Mouse (Mus musculus): Measurements from ENCODE around the gene 1700010B08Rik. TPM values are rescaled to one million over a fixed set of nuclear protein-coding genes. Genes with fewer than 3 reads are reported as not detected.

The 1700010B08Rik gene
- polyA plus RNA-seq, 1 experiment from 2014 or later: not detected

Small RNA genes lying within 50 kb of the gene (microRNA-seq; reads per million reads assigned to microRNA genes)
- gene Mir6340: not detected

Other genes starting within 250 kb of the 1700010B08Rik start
- gene 1700021F07Rik, start 196.8 kb upstream of the 1700010B08Rik start, polyA plus RNA-seq (2014; fragmentation: Nextera tagmentation; extraction: Ambion mirVana): not detected in 2 replicates
- not detected in 2 replicates for gene Ankrd60, start 141.1 kb upstream of the 1700010B08Rik start, polyA plus RNA-seq (2014; fragmentation: Nextera tagmentation; extraction: Ambion mirVana)
- 24.9 and 32.9 TPM in 2 replicates for gene Rab22a, start 59.7 kb upstream of the 1700010B08Rik start, polyA plus RNA-seq (2014; fragmentation: Nextera tagmentation; extraction: Ambion mirVana)
- 9.3 and 18.9 TPM in 2 replicates for gene Vapb, start 18.1 kb downstream of the 1700010B08Rik start, polyA plus RNA-seq (2014; fragmentation: Nextera tagmentation; extraction: Ambion mirVana)